Mouse (Mus musculus) hindbrain, embryonic 15.5 days (tissue): ENCODE measurements around the gene Ccdc153. TPM values are rescaled to one million over a fixed set of nuclear protein-coding genes. Genes with fewer than 3 reads are reported as not detected.

ENCODE experiments used
- ATAC-seq: fragments of 200-750 bp; cut with Nextera tagmentation; 2 replicates; pipeline ENCODE4 v1.8.0; 2017; ENCODE audit warnings: low read depth, moderate number of reproducible peaks, moderate TSS enrichment; ENCODE audit not compliant: low FRiP score
- H3K27ac ChIP-seq: fragments of 300-500 bp; sonication (generic); replicated peaks from 2 replicates; pipeline ENCODE4 v1.5.1; 2015; ENCODE audit warnings: mild to moderate bottlenecking, inconsistent platforms
- H3K27me3 ChIP-seq: fragments of 300-500 bp; sonication (generic); 2 replicates; pipeline ENCODE4 v1.6.1; 2015; ENCODE audit warnings: control low read depth, inconsistent platforms
- H3K36me3 ChIP-seq: fragments of 300-500 bp; sonication (generic); 2 replicates; pipeline ENCODE4 v1.6.1; 2015; ENCODE audit warnings: control low read depth, inconsistent platforms
- H3K4me1 ChIP-seq: fragments of 300-500 bp; sonication (generic); replicated peaks from 2 replicates; pipeline ENCODE4 v1.6.1; 2015; ENCODE audit warnings: control low read depth, inconsistent platforms
- H3K4me2 ChIP-seq: fragments of 300-500 bp; sonication (generic); 2 replicates; pipeline ENCODE4 v1.6.1; 2015; ENCODE audit warnings: moderate library complexity, mild to moderate bottlenecking, inconsistent platforms
- H3K4me3 ChIP-seq: fragments of 300-500 bp; sonication (generic); 2 replicates; pipeline ENCODE4 v1.5.1; 2015; ENCODE audit warnings: mild to moderate bottlenecking, inconsistent platforms
- H3K9ac ChIP-seq: fragments of 300-500 bp; sonication (generic); 2 replicates; pipeline ENCODE4 v1.6.1; 2015; ENCODE audit warnings: inconsistent platforms
- H3K9me3 ChIP-seq: fragments of 300-500 bp; sonication (generic); 2 replicates; pipeline ENCODE4 v1.6.1; 2016; ENCODE audit warnings: control low read depth, inconsistent platforms
- WGBS: fragments of 180-500 bp; shearing (Covaris S2); methylation state at CpG from one replicate; pipeline ENCODE4 v1.1.7; 2015; 5-methylcytosine and 5-hydroxymethylcytosine counted together
- polyA plus RNA-seq: library from polyadenylated mRNA; unstranded; fragments of >200 nt; fragmentation: Nextera tagmentation; extraction: Ambion mirVana; gene quantifications from 2 replicates; pipeline ENCODE4 v1.2.1, GENCODE M21; 2015

Ccdc153 gene
- polyA plus RNA-seq, 1 experiment from 2014 or later: not detected

DNA sequence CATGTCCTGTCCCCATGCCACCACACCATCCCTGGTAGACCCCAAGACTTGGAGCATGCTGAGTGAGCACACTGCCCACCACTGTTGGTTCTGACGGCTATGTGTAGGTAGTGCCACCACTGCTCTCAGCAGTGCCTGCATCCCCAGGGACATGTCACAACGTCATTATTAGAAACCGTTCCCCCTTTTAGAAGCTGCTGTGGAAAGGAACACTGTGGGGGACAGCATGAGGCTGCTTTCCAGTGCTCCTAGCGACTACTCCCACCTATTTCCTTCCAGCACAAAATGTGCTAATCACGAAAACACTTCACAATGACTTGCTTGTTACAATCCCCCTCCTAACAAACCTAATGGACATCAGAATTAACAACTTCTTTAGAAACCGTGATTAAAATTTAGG lies 14.5 kb upstream of the Ccdc153 start:
- H3K36me3 ChIP-seq: no peaks in the 10 kb centered on the region

DNA sequence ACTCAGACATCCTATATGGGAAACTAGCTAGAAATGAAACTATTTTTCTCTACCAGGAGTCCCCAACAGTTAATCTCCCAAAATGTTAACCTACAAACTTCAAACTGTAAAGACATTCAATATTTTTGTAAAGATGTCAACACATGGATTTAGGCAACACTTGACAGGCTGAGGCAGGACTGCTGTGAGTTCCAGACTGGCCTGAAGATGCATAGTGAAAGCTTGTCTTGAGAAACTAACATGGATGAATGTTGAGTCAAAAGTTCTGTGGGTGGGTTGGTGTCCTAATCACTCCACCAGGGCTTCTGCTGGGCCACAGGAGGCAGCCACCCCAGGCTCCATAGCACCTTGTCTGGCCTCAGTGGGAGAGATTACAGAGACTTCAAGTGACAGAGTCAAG lies 8.9 kb upstream of the Ccdc153 start:
- H3K4me1 ChIP-seq: peaks cover 31% of the 10 kb centered on the region
- no peak for ATAC-seq
- no peak overlapping the region for H3K27ac ChIP-seq
- H3K27me3 ChIP-seq: no peaks in the 10 kb centered on the region
- H3K36me3 ChIP-seq: no peaks in the 10 kb centered on the region
- no peaks in the 10 kb centered on the region for H3K9me3 ChIP-seq
- H3K9ac ChIP-seq: 0 out of 2 replicates have a peak overlapping the region, but pooled peaks have one; percentile 12
- peak overlapping the region; percentile 87 for H3K4me3 ChIP-seq
- H3K4me2 ChIP-seq: peak overlapping the region; percentile 64

More for the DNA sequence above, 14.5 kb upstream of the Ccdc153 start:
- H3K4me3 ChIP-seq: no peak overlapping the region
- no peak overlapping the region for H3K4me2 ChIP-seq
- no peaks in the 10 kb centered on the region for H3K27me3 ChIP-seq
- ATAC-seq: no peak
- H3K9ac ChIP-seq: no peak overlapping the region
- H3K27ac ChIP-seq: no peak overlapping the region
- no peaks in the 10 kb centered on the region for H3K9me3 ChIP-seq
- H3K4me1 ChIP-seq: peaks cover 17% of the 10 kb centered on the region
- 46% methylated on average over 6 of the region's 6 CpGs for whole genome bisulfite sequencing

- no peaks in the 10 kb centered on the region for H3K36me3 ChIP-seq
- H3K9me3 ChIP-seq: no peaks in the 10 kb centered on the region
- H3K27ac ChIP-seq: peak overlapping the region; percentile 97
- ATAC-seq: peak; percentile 80
- peak overlapping the region; percentile 87 for H3K4me3 ChIP-seq
- peak overlapping the region; percentile 64 for H3K4me2 ChIP-seq
- peaks cover 31% of the 10 kb centered on the region for H3K4me1 ChIP-seq
- H3K9ac ChIP-seq: peak overlapping the region; percentile 86
- WGBS: under 1% methylated on average over 40 of the region's 40 CpGs
- no peaks in the 10 kb centered on the region for H3K27me3 ChIP-seq
Observed at GRCm38 (mm10) chr9:44233021-44233801, 7.3 kb upstream of the Ccdc153 start.

DNA sequence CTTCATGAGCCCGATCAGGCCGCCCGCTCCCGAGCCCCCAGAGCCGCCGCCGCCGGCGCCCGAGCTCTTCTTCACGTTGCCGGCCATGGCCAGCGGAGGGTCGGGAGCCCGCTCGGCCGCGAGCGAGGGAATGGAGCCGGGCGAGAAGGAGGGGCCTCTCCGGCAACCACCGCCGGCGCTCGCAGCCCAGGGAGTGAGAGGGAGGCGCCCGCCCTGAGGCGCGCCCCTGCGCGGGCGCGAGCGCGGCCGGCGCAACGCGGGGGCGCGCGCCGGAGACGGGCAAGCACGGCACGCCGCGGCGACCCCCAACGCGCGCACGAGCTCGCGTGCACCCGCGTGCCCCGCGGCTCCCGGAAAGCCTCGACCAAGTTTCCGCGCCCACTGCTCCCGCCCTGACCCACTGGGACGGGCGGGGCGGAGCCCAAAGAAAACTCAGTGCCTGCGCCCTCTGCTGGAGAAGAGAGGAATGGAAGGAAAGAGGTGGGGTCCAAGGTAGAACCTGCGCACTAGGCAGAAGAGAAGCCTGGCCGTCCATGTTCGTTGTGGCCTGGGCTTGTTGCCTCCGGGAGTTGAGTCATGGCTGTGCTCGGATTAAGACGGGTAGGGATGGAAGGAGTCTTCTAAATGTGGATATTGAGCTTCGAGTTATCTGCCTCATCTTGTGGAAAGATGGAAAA lies 6.5 kb upstream of the Ccdc153 start, which contains the start of gene Cbl:
Cbl (minus strand) TSS at position 248 of the 677 bp plus-strand sequence.
- Histone ChIP-seq H3K4me3 (peak within 1 kb of the TSS; percentile 87), H3K4me1 (peaks cover 31% of the 10 kb centered on the region), H3K27ac (peak within 1 kb of the TSS; percentile 97), H3K9me3 (no peaks in the 10 kb centered on the region), H3K4me2 (peak within 1 kb of the TSS; percentile 64), H3K36me3 (no peaks in the 10 kb centered on the region), H3K9ac (peak within 1 kb of the TSS; percentile 86), H3K27me3 (no peaks in the 10 kb centered on the region)
- WGBS: under 1% methylated on average over 76 of the region's 76 CpGs
- ATAC-seq: peak; percentile 94

- peak overlapping the region; percentile 30 for H3K9ac ChIP-seq
- H3K4me1 ChIP-seq: peaks cover 34% of the 10 kb centered on the region
- peak overlapping the region; percentile 52 for H3K4me2 ChIP-seq
- H3K27me3 ChIP-seq: no peaks in the 10 kb centered on the region
- no peaks in the 10 kb centered on the region for H3K36me3 ChIP-seq
- WGBS: 28% methylated on average over 19 of the region's 19 CpGs
- H3K9me3 ChIP-seq: no peaks in the 10 kb centered on the region
- ATAC-seq: 0 out of 2 replicates have a peak, but pooled peaks have one; percentile 13
- peak overlapping the region; percentile 49 for H3K27ac ChIP-seq
- H3K4me3 ChIP-seq: peak overlapping the region; percentile 87
Observed at GRCm38 (mm10) chr9:44234479-44235427, 5.7 kb upstream of the Ccdc153 start.

GRCm38 (mm10) chr9:44236601-44237000 lies 3.9 kb upstream of the Ccdc153 start:
- WGBS: 63% methylated on average over 4 of the region's 4 CpGs
- Histone ChIP-seq H3K27me3 (no peaks in the 10 kb centered on the region), H3K36me3 (no peaks in the 10 kb centered on the region), H3K4me1 (peaks cover 23% of the 10 kb centered on the region), H3K9me3 (no peaks in the 10 kb centered on the region), H3K27ac (no peak overlapping the region), H3K4me2 (no peak overlapping the region), H3K9ac (no peak overlapping the region), H3K4me3 (no peak overlapping the region)
- no peak for ATAC-seq

GRCm38 (mm10) chr9:44237128-44237527 lies 3.3 kb upstream of the Ccdc153 start:
- no peak for ATAC-seq
- peaks cover 18% of the 10 kb centered on the region for H3K4me1 ChIP-seq
- no peaks in the 10 kb centered on the region for H3K9me3 ChIP-seq
- no peak overlapping the region for H3K4me3 ChIP-seq
- H3K4me2 ChIP-seq: no peak overlapping the region
- WGBS: 82% methylated on average over 4 of the region's 4 CpGs
- no peaks in the 10 kb centered on the region for H3K27me3 ChIP-seq
- H3K9ac ChIP-seq: no peak overlapping the region
- no peak overlapping the region for H3K27ac ChIP-seq
- H3K36me3 ChIP-seq: no peaks in the 10 kb centered on the region

GRCm38 (mm10) chr9:44238501-44239190 lies 1.8 kb upstream of the Ccdc153 start:
- Histone ChIP-seq H3K4me1 (peaks cover 10% of the 10 kb centered on the region), H3K9ac (no peak overlapping the region), H3K4me2 (no peak overlapping the region), H3K36me3 (no peaks in the 10 kb centered on the region), H3K4me3 (no peak overlapping the region), H3K9me3 (no peaks in the 10 kb centered on the region), H3K27ac (no peak overlapping the region), H3K27me3 (no peaks in the 10 kb centered on the region)
- 83% methylated on average over 17 of the region's 17 CpGs for WGBS
- ATAC-seq: no peak

- WGBS: 9% methylated on average over 5 of the region's 5 CpGs
- H3K4me3 ChIP-seq: no peak overlapping the region
- ATAC-seq: no peak
Observed at GRCm38 (mm10) chr9:44239447-44239846, 1.0 kb upstream of the Ccdc153 start.

DNA sequence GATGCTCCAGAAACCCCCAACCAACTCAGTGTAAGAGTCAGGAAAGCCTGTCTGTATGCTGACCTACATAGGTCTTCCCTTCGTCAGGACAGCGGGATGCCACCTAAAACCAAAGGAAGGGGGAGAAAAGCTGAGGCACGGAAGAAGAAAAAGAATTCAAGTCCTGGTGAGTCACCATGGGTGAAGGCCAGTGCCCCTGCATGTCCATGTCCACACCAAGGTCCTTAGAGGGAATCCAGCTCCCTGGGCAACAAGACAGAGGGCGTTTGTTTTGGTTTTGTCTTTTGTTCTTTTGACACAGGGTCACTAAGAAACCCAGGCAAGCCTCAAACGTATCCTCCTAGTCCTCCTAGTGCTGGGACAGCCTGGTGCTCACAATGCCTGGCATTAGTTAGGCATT lies 435 bp downstream of the Ccdc153 start:
- Histone ChIP-seq H3K4me2 (no peak overlapping the region), H3K36me3 (no peaks in the 10 kb centered on the region), H3K4me3 (no peak overlapping the region), H3K4me1 (0 out of 2 replicates have a peak, but pooled peaks cover 2% of the 10 kb centered on the region), H3K9me3 (no peaks in the 10 kb centered on the region), H3K27ac (no peak overlapping the region), H3K27me3 (no peaks in the 10 kb centered on the region), H3K9ac (no peak overlapping the region)
- ATAC-seq: no peak
- 41% methylated on average over 5 of the region's 5 CpGs for WGBS

More at GRCm38 (mm10) chr9:44239447-44239846, 1.0 kb upstream of the Ccdc153 start:
- no peak overlapping the region for H3K27ac ChIP-seq
- H3K9ac ChIP-seq: no peak overlapping the region
- H3K4me2 ChIP-seq: no peak overlapping the region
- H3K36me3 ChIP-seq: no peaks in the 10 kb centered on the region
- H3K9me3 ChIP-seq: no peaks in the 10 kb centered on the region
- peaks cover 7% of the 10 kb centered on the region for H3K4me1 ChIP-seq
- H3K27me3 ChIP-seq: no peaks in the 10 kb centered on the region

- Histone ChIP-seq H3K9me3 (no peaks in the 10 kb centered on the region), H3K27ac (no peak overlapping the region), H3K4me2 (no peak overlapping the region), H3K36me3 (no peaks in the 10 kb centered on the region), H3K4me3 (no peak overlapping the region), H3K27me3 (no peaks in the 10 kb centered on the region), H3K4me1 (0 out of 2 replicates have a peak, but pooled peaks cover 2% of the 10 kb centered on the region), H3K9ac (no peak overlapping the region)
- ATAC-seq: no peak
- WGBS: 74% methylated on average over 9 of the region's 9 CpGs
Observed at GRCm38 (mm10) chr9:44241418-44241817, 942 bp downstream of the Ccdc153 start.
